Mouse (Mus musculus) lung, postnatal 25 days (tissue): ENCODE measurements around the gene Coa5.

Source experiments
- DNase-seq: peaks from one replicate; pipeline ENCODE4 v3.0.0; 2022; ENCODE audit warnings: low spot score

Gene Coa5

DNA sequence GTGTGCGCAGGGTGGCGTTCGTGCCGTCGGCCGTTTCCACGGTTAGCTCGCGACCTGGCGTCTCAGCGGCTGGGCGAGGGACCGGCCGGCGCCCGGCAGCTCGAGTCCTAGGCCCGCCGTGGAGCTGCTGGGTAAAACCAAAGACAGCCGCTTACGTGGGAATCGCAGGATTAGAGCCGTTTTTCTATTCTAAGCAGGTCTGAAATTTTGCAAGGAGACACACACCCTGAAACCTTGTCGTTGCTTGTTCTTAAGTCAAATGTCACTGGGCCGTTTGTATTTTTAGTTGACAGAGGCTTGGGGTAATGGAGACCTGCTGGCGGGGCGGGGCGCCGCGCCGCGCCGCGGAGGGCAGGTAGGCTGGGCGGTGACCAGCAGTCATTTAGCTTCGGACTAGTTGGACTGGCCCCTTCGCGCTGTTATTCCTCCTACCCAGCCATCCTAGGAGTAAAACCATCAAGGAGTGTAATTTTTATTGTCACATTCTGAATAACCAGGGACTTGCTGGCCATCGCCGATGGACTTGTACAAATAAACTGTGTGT is 466 bp upstream of the Coa5 start:
- DNase-seq = no peak

DNA sequence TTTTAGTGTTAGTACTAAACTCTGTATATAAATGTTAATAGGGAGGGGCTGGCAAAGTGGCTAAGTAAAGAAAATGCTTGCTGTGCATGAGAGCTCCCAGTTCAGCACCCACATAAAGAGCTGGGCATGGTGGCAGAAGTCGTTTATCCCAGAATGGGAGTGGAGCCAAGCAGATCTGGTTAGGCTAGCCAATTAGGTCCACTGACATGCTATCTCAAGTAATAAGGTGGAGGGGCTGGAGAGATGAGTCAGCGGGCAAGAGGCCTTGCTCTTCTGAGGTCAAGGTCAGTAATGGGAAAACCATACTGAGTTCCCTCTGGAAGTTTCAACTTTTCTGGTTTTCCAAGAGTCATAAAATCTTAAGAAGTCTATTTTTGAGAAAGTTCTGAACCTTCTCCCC is 992 bp downstream of the Coa5 start:
- no peak for DNase-seq

DNA sequence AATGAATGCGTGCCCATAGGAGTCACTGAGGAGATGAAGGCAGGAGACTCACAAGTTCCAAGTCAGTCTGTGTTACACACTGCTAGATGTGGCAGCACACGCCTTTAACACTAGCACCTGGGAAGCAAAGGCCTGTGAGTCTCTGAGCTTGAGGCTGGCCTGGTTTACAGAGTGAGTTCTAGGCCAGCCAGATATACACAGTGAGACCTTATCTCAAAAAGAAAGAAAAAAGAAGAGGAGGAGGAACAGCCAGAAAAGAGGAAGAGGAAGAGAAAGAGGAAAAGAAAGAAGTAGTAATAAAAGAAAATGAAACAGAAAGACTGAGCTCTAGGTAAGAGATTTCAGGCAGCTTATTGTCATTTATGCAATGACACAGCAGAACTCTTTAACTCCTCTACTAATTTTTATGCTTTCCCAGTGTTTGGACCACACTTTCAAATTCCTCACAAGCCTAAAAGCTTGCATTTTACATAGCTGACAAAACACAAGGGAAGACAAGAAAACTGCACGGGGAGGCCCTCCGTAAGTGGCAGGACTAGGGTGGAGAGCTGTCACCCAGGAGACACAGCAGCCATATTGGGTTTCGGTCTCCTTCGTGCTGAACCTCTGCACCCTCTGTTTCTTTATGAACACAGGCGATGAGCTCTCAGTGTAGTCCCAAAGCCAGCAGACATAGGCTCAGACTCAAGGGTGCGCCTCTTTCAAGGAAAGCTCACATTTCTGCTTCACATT is 2.6 kb downstream of the Coa5 start:
- no peak for DNase-seq

DNA sequence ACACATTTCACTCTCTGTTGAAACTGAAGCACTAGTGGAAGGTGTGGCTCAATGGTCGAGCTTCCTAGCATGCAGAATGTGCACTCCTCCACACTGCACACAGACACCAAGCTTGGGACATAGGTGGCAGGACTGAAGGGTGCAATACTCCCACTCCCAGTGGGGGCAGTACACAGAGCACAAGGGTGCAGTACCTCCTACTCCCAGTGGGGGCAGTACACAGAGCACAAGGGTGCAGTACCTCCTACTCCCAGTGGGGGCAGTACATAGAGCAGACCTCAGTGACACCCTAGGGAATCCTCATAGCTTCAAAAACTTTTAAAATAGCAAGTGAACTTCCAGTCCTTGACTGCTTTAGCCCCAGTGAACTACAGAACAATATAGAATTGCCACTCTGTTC is 10.5 kb downstream of the Coa5 start:
- peak; percentile 45 for DNase-seq

DNA sequence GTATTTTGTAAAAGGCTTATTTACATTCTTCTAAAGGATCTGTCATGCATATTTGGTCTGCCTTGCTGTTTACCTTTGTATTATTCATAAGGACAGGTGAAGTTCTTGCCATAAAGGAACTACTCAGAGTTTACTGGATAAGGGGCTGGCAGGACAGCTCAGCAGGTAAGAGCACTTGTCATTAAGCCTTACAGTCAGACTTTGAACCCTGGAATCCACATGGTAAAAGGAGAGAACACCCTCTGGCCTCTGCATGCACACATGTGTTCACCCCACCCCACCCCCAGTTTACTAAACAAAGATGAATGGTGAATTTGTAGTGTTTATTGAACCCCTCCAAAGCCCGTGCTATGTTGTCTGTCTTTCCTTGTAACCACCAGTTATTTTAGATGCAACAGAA is 14.5 kb downstream of the Coa5 start:
- no peak for DNase-seq

DNA sequence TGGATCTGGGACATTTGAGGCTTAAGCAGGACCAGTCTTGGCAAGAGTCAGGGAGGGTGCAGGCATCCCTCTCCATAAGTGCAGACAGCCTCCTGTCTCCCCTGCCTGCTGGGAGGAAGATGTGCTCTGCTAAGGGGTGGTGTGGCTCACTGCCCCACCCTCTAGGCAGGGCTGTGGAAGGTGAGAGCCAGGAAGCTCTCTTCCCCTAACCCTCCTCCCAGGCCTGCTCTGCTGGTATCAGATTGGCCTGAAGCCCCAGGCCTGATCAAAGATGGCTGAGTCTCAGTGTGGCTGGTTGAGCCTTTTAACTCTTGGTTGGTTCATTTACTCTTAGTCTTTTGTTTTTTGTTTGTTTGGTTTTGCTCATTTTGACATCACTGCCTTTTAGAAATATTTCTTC is 20.3 kb downstream of the Coa5 start:
- no peak for DNase-seq

DNA sequence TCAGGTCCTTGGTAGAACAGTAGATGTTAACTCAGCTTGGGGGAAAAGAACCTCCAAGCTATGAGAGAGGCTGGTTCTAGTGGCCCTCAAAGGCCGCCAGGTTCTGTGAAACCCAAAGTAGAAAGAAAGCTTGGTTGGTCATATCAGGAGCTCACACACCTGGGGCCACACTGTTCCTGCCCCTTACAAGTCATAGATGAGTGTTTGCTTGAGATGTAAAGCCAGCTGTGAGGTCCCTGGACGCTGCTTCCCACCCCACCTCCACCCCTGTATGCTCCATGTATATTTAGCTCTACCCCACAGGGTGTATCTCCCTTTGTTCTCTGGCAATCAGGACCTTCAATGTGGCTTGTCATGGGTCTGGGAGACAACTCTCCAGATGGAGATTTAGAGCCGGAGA is 21.2 kb downstream of the Coa5 start:
- DNase-seq = no peak

DNA sequence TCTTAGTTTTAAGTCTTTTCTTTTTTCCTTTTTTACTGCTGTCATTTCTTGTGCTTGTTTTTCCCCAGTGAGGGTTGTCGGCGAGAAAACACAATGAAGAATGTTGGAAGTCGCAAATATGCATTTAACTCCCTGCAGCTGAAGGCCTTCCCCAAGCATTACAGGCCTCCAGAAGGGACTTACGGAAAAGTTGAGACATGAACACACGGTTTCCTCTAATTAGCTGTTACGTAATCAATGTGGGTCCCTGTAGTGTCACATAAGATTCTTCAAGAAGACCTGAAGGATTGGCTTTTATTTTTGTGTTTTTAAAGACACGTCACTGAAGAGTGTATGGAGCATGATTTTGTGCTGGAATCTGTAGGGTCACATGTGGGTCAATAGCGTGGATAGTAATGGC is 21.8 kb downstream of the Coa5 start:
- no peak for DNase-seq

DNA sequence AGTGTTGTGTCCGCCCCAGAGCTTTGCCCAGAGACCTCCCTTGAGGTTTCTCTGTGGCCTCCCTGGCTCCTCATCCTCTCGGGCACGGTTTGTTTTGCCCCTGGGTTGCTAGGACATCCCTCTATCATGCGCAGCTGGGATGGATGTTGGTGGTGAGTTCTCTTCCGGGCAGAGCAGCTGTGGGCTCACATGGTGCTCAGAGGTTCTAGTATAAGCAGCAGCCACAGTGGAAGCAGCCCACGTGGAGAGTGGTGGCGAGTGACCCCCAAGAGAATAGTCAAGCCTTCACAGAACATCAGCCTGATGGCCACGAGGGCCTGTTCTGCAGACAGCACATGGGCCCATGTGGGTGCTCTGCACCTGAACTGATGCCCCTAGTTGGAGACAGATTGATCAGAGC is 22.7 kb downstream of the Coa5 start:
- no peak for DNase-seq

DNA sequence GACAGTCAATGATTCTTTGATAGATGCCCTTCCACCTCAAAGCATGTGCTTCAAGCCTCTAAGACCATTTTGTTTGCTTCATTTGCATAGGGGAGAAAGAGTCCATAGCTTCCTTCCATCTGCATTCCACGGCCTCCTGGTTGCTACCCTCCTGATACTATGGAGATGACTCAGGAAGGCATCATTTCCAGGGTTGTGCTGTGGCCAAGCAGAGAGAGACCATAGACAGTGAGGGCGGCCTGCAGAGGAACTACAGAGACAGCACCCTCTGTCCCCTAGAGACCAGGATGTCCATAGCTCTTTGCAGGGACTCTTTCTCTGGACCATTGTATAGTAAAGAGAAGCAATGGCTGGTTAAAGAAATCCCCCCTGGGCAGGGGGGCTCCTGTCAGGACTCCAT is 24.8 kb downstream of the Coa5 start:
- no peak for DNase-seq

DNA sequence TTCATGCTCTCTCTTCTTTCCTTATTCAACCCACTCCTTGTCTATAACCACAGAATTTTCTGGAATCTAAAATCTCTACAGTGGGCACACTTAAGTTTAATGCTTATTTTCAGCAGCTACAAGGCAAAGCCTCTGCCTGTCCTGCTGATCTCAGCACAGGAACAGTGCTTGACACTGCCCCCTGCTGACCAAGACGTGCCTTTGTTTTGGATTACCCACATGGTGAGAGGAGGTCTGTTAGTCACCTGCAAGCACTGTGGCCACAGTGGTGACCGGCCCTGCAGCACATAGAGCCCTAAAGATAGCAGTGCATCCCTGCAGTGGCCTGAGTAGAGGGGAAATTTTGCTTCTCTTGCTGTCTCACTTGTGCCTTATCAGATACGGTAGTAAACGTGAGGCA is 28.2 kb downstream of the Coa5 start:
- peak; percentile 66 for DNase-seq

DNA sequence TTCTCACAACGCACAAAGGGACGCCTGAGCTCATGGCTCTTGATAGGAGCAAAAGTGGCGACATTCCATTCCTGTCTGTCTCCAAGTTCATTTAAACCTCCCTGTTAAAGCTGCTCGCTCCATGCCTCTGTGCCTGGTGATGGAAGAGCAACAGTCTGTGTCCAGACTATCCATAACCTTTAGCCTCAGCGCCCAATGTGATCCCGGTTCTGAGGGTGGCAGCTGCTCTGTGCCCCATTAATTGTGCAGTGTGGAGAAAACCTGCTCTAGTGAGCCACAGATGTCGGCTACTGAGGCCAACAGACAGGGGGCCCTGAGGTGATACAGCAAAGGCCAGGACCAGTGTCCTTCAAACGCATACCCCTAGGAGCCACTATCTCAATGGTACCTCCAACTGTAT is 30.2 kb downstream of the Coa5 start:
- no peak for DNase-seq

DNA sequence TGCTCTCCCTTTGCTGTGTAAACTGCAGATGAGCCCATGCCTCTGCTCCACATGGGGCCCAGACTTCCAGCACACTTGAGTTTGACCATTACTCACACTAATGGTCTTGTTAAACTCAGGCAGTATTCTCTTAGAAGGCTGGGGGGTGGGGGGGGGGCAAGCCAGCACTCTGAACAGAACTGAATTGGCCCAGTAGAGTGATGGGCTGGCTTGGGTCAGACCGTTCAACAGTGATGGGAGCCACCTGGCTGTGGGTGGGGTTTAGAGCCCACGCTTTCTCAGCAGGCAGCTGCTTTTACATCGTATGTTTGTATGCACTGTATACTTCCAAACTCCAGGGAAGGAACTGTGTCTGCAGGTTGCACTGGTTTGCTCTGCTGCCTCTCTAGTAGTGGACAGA is 30.9 kb downstream of the Coa5 start:
- DNase-seq = no peak

DNA sequence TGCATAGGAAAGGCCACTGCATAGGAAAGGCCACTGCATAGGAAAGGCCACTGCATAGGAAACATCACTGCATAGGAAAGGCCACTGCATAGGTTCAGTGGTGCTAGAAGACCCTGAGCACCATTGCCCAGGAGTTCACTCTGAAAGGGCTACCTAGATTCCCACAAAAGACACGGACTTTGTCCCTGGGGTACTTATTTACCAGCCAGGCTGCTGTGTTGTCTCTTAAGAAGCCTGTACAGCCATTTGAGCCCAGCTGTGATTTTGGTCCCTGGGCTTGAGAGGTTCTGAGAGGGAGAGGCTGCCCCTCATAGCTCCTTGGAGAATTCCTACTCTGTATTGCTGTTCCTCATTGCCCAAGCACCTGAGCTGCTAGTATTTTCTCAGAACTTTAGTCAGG is 33.4 kb downstream of the Coa5 start:
- no peak for DNase-seq

DNA sequence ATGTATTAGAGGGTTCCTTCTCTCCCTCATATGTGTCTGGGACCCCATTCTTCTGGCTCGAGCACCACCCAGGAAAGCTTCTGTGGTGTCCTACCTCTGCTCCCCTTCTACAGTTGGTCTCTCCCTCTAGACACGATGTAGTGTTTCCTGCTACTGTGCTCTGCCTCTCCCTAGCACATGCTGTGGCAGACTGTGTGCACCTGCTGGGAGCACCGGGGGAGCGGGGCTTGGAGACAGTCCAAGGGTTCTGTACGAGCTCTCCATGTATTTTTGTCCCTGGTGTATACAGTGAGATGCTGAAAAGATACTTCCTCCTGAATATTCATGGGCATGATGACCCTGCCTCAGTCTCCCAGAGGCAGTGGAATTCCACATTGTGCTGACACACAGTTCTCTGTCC is 36.7 kb downstream of the Coa5 start:
- no peak for DNase-seq

DNA sequence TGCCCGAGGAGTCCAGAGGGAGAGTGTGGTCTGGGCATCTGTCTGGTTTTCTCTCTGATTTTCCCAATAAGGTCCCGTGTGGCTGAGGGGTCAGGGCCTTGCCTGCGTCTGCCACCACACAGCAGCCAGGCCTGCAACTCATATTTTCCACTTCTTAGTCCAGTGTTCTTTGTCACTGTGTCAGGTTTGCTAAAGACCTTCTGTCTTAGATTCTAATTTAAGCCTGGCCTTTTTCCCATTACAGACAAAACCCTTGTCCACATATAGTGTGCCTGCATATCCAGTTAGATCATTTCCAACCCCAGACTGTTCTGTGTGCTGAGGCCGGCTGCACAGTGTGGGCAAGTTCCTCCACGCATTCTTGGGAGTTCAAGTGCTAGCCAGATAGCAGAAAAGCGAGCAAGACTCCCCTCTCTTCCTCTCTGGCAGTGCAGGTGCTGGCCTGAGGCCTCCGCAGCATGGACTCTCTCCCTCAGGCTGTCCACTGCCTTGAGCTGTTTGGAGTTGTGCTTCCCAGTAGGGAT is 43.4 kb downstream of the Coa5 start:
- DNase-seq = no peak

DNA sequence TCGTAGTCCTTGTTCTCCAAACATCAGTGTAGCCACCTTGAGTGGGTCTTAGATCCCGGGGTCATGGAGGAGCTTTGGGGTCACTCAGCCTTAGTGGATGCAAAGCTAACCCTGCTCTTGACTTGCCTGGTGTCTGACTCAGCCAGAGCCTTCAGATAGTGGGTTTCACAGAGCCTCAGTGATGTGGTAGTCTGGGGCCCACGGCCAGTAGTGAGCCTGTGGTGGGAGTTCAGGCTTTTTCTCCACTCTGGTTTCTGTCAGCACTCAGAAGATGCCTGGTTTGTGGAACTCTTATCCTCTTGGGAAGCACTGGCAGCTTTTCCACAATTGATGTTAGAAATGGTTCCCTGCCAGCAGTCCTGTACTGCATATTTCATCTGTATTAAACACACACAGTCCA is 45.6 kb downstream of the Coa5 start:
- no peak for DNase-seq

DNA sequence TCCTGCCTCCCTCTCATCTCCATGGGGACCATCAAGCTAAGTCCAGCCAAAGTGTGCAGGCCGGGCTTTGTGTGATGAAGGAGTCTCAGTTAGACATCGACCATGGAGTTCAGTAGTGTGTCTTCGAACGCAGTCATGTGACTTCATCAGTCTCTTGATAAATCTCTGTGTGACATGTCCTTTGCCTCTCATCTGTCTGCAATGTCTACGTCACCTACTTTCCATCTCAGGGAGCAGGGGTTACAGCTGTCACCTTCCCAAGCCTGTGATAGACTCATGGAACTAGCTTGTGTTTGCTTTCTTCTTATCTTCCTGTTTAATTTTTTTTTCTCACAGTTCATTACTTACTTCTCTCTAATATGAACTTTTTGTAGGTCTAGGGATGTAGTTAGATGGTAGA is 49.0 kb downstream of the Coa5 start:
- no peak for DNase-seq

DNA sequence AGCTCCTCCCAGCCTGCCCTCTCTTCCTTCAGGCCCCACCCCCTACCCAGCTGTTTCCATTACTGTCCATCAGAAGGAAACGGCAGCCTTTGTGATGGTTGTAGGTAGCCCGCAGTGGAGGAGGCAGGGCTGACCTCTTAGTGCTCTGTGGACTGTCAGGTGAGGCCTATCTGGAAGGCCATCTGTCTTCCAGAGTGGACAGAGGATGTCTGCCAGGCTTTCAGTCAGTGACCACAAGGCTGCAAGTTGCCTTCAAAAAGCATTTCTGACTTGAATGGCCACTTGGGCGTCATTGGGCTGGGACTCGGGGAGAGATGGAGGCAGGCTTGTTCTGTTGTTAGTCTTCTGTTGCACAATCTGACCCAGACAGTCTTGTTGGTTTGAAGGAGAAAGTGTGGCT is 50.4 kb downstream of the Coa5 start:
- DNase-seq = no peak

DNA sequence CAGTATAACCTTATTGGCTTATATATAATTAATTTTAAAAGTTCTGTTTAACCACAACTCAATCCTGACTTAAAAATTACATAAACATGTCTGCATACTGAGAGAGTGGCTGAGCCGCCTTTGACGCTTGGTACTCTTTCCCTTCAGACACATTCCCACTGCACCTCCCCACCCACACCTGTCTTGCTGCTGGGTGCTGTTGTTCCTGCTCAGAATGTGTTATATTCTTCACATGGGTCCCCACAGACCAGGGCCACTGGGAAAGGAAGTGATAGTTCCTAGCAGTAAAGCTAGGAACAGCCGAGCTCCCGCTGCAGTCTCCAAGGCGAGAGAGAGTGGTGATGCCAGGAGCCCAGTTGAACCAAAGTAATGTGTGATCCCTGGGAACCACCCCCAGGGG is 51.8 kb downstream of the Coa5 start:
- no peak for DNase-seq

DNA sequence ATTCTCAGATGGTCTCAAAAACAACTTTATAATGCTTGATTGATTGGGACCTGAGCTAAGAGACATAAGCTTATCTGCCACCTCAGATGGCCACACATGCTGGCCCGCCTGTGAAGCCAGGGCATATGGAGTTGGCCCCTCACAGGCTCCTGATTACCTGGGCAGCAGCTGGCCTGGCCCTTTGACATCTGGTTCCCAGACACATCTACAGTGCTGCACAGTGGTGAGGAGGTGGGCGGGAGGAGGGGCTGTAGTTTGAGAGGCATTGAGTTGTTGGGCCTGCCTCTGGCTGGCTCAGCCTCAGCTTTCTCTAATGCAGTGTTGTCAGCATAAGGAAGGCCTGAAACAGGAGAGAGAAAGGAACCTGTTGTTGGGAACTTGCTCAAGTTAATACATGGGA is 53.2 kb downstream of the Coa5 start:
- DNase-seq = no peak

DNA sequence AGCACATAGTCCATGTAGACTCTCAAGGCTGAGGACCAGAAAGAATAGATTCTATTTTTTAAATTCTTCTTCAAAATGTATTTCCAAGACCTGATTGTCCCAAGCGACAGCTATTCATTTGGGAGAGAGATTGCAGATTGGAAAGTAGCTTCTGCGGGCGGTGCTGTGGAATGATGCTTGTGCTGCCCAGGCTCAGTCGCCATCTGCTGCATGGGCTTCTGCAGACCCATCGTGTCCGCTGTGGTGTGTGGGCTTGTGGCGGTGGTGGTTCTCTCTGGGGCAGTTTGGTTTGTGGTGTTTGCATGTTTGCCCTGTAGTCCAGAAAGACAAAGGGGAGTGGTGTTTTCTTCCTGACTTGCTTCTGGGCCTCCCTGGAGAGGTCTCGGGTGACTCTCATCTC is 53.7 kb downstream of the Coa5 start:
- no peak for DNase-seq

DNA sequence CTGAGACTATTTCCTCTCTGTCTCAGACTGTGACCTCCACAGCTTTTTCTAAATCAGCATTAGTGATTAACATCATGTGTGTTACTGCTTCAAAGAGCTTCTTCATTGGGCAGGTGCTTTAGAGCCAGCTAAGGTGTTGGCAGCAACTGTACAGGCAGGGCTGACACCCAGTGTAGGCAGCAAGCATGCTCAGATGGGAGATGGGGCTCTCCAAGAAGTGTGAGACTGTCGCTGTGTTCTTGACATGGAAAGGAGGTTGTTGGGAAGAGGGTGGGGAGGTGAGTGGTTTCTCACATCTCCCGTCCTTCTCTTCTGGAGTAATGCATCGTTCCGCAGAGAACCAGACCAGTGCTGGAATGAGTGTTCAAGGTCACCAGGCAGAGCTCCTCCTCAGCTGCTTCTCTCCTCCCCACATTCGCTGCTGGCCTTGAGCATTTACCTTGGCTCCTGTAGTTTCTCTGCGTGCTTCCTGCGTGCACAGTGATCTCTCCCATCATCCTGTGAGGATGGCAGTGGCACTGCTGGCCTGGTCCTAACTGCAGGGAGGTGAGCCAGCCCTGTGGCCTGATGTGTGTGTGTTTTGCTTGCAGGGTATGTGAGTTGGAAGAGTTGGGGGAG is 61.0 kb downstream of the Coa5 start:
- no peak for DNase-seq

DNA sequence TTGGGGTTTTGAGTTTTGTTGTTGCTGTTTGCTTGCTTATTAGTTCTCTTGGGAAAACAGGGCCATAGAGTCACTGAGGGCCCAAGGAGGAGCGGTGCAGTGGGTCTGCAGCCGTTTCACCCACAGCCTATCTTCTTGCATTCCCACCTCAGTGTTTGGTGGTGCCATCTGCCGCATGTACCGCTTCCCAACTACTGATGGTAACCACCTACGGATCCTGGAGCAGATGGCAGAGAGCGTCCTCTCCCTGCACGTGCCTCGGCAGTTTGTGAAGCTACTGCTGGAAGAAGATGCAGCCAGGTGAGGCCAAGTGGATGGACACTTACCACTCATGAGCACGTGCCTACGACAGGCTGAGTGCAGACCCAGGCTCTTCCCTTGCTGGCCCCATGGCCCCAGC is 61.8 kb downstream of the Coa5 start:
- DNase-seq = no peak
